In the genomic region with DNA sequence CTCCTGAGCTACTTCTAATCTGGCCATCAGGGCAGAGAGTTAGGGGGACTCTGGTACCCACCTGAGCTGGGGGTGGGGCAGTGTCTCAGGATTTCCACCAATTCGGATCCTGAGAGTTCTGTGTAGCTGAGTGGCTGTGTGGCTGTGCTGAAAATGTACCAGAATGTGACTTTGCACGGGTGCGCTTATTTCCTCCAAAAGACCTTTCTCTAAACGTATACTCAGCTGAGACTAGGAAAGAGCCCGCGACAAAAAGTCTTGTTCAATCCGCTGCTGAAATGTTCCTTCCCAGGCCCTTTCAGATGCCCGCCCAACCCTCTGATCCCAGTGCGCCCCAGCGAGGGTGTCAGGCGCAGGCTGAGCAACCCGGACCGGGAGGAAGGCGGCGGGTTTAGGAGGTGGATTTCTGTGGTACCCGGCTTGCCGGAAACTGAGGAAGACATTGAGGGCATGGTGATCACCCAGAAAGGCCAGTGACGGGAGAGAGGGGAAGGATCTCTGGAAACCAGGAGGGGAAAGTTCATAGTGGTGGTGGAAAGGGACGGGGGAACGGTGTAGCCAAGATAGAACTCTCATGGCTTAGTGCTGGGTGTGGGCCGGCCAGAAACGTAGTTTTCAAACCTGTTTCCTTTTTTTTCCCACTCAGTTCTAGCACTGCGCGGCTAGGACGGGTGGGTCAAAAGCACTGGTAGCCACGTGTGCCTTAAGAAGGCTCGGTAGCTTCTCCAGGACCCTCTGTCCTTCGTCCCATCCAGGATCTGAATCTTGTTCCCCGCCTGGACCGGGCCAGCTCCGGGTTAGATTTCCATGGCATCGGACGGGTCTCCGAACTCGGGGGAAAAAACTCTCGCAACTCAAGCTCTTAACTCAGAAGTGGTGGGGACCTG, we compare ENCODE assay signal across 8 mouse cellular contexts. TPM values are rescaled to one million over a fixed set of nuclear protein-coding genes. Genes with fewer than 3 reads are reported as not detected.
DNase-seq lines count a peak whose midpoint lies in the region; ATAC-seq lines count a peak whose summit lies in the region.
"Had no signal": no experiment of that assay in that cellular context is flagged by ENCODE, and none has a peak within 500 bp of the region (broad histone marks: within the 10 kb centered on the region; RNA-seq: fewer than 3 reads in every experiment).

No protein-coding gene starts in this region.

- no peak overlapping the region for H3K27ac ChIP-seq in forebrain, embryonic 10.5 days
- H3K27ac ChIP-seq in limb, embryonic 13.5 days: no peak overlapping the region
- H3K27ac ChIP-seq in stomach, embryonic 15.5 days: no peak overlapping the region
- H3K27ac ChIP-seq: macrophage had no signal

- peak overlapping the region; percentile 69 for H3K4me2 ChIP-seq in limb, embryonic 13.5 days (replicated peaks)
- H3K4me2 ChIP-seq in stomach, embryonic 15.5 days: peak overlapping the region; percentile 69

- H3K9me3 ChIP-seq in megakaryocyte, embryonic 14.5 days: no peaks in the 10 kb centered on the region
- H3K9me3 ChIP-seq in forebrain, embryonic 10.5 days: no peaks in the 10 kb centered on the region
- H3K9me3 ChIP-seq in limb, embryonic 13.5 days: no peaks in the 10 kb centered on the region
- H3K9me3 ChIP-seq in stomach, embryonic 15.5 days: no peaks in the 10 kb centered on the region

- H3K4me1 ChIP-seq in megakaryocyte, embryonic 14.5 days: peaks cover 56% of the 10 kb centered on the region
- peaks cover 53% of the 10 kb centered on the region for H3K4me1 ChIP-seq in forebrain, embryonic 10.5 days
- H3K4me1 ChIP-seq in limb, embryonic 13.5 days: peaks cover 35% of the 10 kb centered on the region
- peaks cover 35% of the 10 kb centered on the region for H3K4me1 ChIP-seq in stomach, embryonic 15.5 days

- peak overlapping the region; percentile 85 for H3K4me3 ChIP-seq in megakaryocyte, embryonic 14.5 days (replicated peaks)
- peak overlapping the region; percentile 48 for H3K4me3 ChIP-seq in forebrain, embryonic 10.5 days
- peak overlapping the region; percentile 46 for H3K4me3 ChIP-seq in limb, embryonic 13.5 days
- H3K4me3 ChIP-seq in stomach, embryonic 15.5 days (replicated peaks): peak overlapping the region; percentile 42

- ATAC-seq in megakaryocyte, adult 5-6 weeks (ENCODE audit: poor library complexity, severe bottlenecking): no peak
- ATAC-seq in limb, embryonic 13.5 days (ENCODE audit: low FRiP score, low read depth): no peak
- ATAC-seq in stomach, embryonic 15.5 days (ENCODE audit: insufficient read depth, low FRiP score, low read depth): no peak

- no peaks in the 10 kb centered on the region for H3K36me3 ChIP-seq in megakaryocyte, embryonic 14.5 days (replicated peaks; ENCODE audit: low read length)
- no peaks in the 10 kb centered on the region for H3K36me3 ChIP-seq in forebrain, embryonic 10.5 days (replicated peaks)
- no peaks in the 10 kb centered on the region for H3K36me3 ChIP-seq in limb, embryonic 13.5 days
- no peaks in the 10 kb centered on the region for H3K36me3 ChIP-seq in stomach, embryonic 15.5 days

- under 1% methylated on average over 36 of the region's 36 CpGs for WGBS in forebrain, embryonic 10.5 days
- WGBS in limb, embryonic 13.5 days: 2% methylated on average over 36 of the region's 36 CpGs
- WGBS in stomach, embryonic 15.5 days: 2% methylated on average over 36 of the region's 36 CpGs

- peaks cover 90% of the 10 kb centered on the region for H3K27me3 ChIP-seq in megakaryocyte, embryonic 14.5 days (replicated peaks)
- H3K27me3 ChIP-seq in forebrain, embryonic 10.5 days (ENCODE audit: poor library complexity, severe bottlenecking): peaks cover 100% of the 10 kb centered on the region
- H3K27me3 ChIP-seq in limb, embryonic 13.5 days: peaks cover 95% of the 10 kb centered on the region
- peaks cover 66% of the 10 kb centered on the region for H3K27me3 ChIP-seq in stomach, embryonic 15.5 days (replicated peaks)

- DNase-seq in forebrain, embryonic 10.5 days (ENCODE audit: extremely low spot score, low spot score): peak; percentile 42
- DNase-seq in gastrocnemius, adult 8-10 months (ENCODE audit: low spot score in 2 of 2): no peak
- DNase-seq in frontal cortex, postnatal 14 days (ENCODE audit: low spot score in 2 of 2): no peak

- H3K9ac ChIP-seq in limb, embryonic 13.5 days: 0 out of 2 replicates have a peak overlapping the region, but pooled peaks have one; percentile 67
- H3K9ac ChIP-seq in stomach, embryonic 15.5 days: no peak overlapping the region

RNA-seq across cellular contexts. Expression of a gene that starts 4.7 kb away (rescaled TPM):
- polyA plus RNA-seq in megakaryocyte, embryonic 14.5 days (2012; ENCODE audit: insufficient read depth, low replicate concordance): 0.77 and 1.4 TPM in 2 replicates
- total RNA-seq in megakaryocyte, adult 5-6 weeks (2015): 0.13 TPM in 1 of 2 replicates, not detected in the other
- total RNA-seq in megakaryocyte, adult 5-6 weeks (2017): not detected in 2 replicates
- 1.8 and 2.1 TPM in 2 replicates for polyA plus RNA-seq in forebrain, embryonic 10.5 days (2016; fragmentation: Nextera tagmentation; extraction: Ambion mirVana)
- 3.6 and 4.3 TPM in 2 replicates for polyA plus RNA-seq in limb, embryonic 13.5 days (2015; fragmentation: Nextera tagmentation; extraction: Ambion mirVana)
- polyA plus RNA-seq in stomach, embryonic 15.5 days (2015; fragmentation: Nextera tagmentation; extraction: Ambion mirVana): 1.4 and 3.7 TPM in 2 replicates
- total RNA-seq in gastrocnemius, adult 8-10 months (2022): under 1 TPM in 2 of 4 experiments, not detected in 2; 0.07 to 0.13 TPM
- polyA plus RNA-seq: macrophage had no signal

RNA-seq across cellular contexts. Expression of a gene that starts 11.8 kb away (rescaled TPM):
- polyA plus RNA-seq in megakaryocyte, embryonic 14.5 days (2012; ENCODE audit: insufficient read depth, low replicate concordance): 4.5 and 11.2 TPM in 2 replicates
- total RNA-seq in megakaryocyte, adult 5-6 weeks (2015): 0.48 and 1.4 TPM in 2 replicates
- total RNA-seq in megakaryocyte, adult 5-6 weeks (2017): 5.1 and 5.4 TPM in 2 replicates
- polyA plus RNA-seq in forebrain, embryonic 10.5 days (2016; fragmentation: Nextera tagmentation; extraction: Ambion mirVana): 44.1 and 44.6 TPM in 2 replicates
- polyA plus RNA-seq in limb, embryonic 13.5 days (2015; fragmentation: Nextera tagmentation; extraction: Ambion mirVana): 27.2 and 27.7 TPM in 2 replicates
- 19.7 and 20.1 TPM in 2 replicates for polyA plus RNA-seq in stomach, embryonic 15.5 days (2015; fragmentation: Nextera tagmentation; extraction: Ambion mirVana)
- 10 to 100 TPM; 13.0 to 14.4 (median 13.6) TPM for total RNA-seq in gastrocnemius, adult 8-10 months (2022)

RNA-seq across cellular contexts. Expression of a gene that starts 23.3 kb away (rescaled TPM):
- not detected in 2 replicates for polyA plus RNA-seq in megakaryocyte, embryonic 14.5 days (2012; ENCODE audit: insufficient read depth, low replicate concordance)
- total RNA-seq in megakaryocyte, adult 5-6 weeks (2015): 0.55 and 0.80 TPM in 2 replicates
- total RNA-seq in megakaryocyte, adult 5-6 weeks (2017): not detected in 2 replicates
- polyA plus RNA-seq in forebrain, embryonic 10.5 days (2016; fragmentation: Nextera tagmentation; extraction: Ambion mirVana): 2.6 and 2.7 TPM in 2 replicates
- 0.92 and 0.98 TPM in 2 replicates for polyA plus RNA-seq in limb, embryonic 13.5 days (2015; fragmentation: Nextera tagmentation; extraction: Ambion mirVana)
- 0.54 and 0.86 TPM in 2 replicates for polyA plus RNA-seq in stomach, embryonic 15.5 days (2015; fragmentation: Nextera tagmentation; extraction: Ambion mirVana)
- not detected for total RNA-seq in gastrocnemius, adult 8-10 months (2022)

RNA-seq across cellular contexts. Expression of a gene that starts 23.4 kb away (rescaled TPM):
- 22.3 and 22.7 TPM in 2 replicates for polyA plus RNA-seq in megakaryocyte, embryonic 14.5 days (2012; ENCODE audit: insufficient read depth, low replicate concordance)
- 28.4 and 28.6 TPM in 2 replicates for total RNA-seq in megakaryocyte, adult 5-6 weeks (2015)
- 18.6 and 19.7 TPM in 2 replicates for total RNA-seq in megakaryocyte, adult 5-6 weeks (2017)
- 84.6 and 88.3 TPM in 2 replicates for polyA plus RNA-seq in forebrain, embryonic 10.5 days (2016; fragmentation: Nextera tagmentation; extraction: Ambion mirVana)
- 81.9 and 83.2 TPM in 2 replicates for polyA plus RNA-seq in limb, embryonic 13.5 days (2015; fragmentation: Nextera tagmentation; extraction: Ambion mirVana)
- 78.8 and 85.1 TPM in 2 replicates for polyA plus RNA-seq in stomach, embryonic 15.5 days (2015; fragmentation: Nextera tagmentation; extraction: Ambion mirVana)
- total RNA-seq in gastrocnemius, adult 8-10 months (2022): 10 to 100 TPM; 44.1 to 52.7 (median 45.6) TPM

RNA-seq across cellular contexts. Expression of a gene that starts 32.5 kb away (rescaled TPM):
- 9.7 and 13.2 TPM in 2 replicates for polyA plus RNA-seq in megakaryocyte, embryonic 14.5 days (2012; ENCODE audit: insufficient read depth, low replicate concordance)
- 5.3 and 6.5 TPM in 2 replicates for total RNA-seq in megakaryocyte, adult 5-6 weeks (2015)
- 7.1 and 7.5 TPM in 2 replicates for total RNA-seq in megakaryocyte, adult 5-6 weeks (2017)
- 8.4 and 8.9 TPM in 2 replicates for polyA plus RNA-seq in forebrain, embryonic 10.5 days (2016; fragmentation: Nextera tagmentation; extraction: Ambion mirVana)
- polyA plus RNA-seq in limb, embryonic 13.5 days (2015; fragmentation: Nextera tagmentation; extraction: Ambion mirVana): 8.9 and 10.1 TPM in 2 replicates
- polyA plus RNA-seq in stomach, embryonic 15.5 days (2015; fragmentation: Nextera tagmentation; extraction: Ambion mirVana): 7.8 and 9.5 TPM in 2 replicates
- total RNA-seq in gastrocnemius, adult 8-10 months (2022): 1 to 10 TPM; 3.0 to 4.5 (median 3.2) TPM
